Mouse (Mus musculus): ENCODE results near the gene Nub1.

The Nub1 gene

DNA sequence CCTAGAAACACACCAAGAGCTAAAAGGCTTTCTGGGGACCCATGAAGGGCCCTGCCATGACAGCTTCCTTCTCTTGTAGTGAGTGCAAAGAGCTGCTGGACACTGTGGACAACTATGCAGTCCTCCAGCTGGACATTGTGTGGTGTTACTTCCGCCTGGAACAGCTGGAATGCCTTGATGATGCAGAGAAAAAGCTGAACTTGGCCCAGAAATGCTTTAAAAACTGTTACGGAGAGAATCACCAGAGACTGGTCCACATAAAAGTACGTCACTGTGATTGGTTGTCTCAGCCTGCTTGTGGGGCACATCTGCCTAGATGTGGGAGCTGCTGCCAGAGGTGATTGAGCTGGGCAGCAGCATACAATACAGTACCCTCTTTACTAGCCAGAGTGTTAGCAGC is 15.9 kb downstream of the Nub1 start:
- DNase-seq (ENCODE audit: low read depth, low spot score): no peak

GRCm38 (mm10) chr5:24704615-24705014 is 19.3 kb downstream of the Nub1 start:
- DNase-seq (ENCODE audit: low read depth, low spot score): no peak

GRCm38 (mm10) chr5:24709962-24710361 is 24.6 kb downstream of the Nub1 start:
- DNase-seq (ENCODE audit: low read depth, low spot score): no peak

- DNase-seq (ENCODE audit: low read depth, low spot score): peak; percentile 52
These were observed 26.3 kb downstream of the Nub1 start for GRCm38 (mm10) chr5:24711615-24712014.

DNA sequence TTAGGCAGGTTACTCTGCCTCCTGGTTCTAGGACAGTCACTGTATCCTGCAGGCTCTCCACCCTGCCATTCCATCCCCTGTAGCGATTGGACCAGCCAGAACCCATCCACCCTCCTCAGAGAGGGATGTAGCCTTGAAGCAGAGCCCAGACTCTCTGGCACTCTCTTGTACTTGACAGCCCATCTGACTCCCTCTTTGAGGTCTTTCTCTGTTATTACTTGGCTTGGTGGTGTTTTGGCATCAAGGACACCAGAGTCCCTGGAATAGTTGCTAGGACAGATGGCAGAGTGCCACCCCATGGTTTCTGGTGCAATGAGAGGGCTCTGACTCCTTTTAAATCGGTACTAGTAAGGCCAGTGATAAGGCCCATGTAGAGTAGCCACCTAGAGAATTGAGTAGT is 27.9 kb downstream of the Nub1 start:
- DNase-seq (ENCODE audit: low read depth, low spot score): no peak

- DNase-seq (ENCODE audit: low read depth, low spot score): no peak
These were observed 28.7 kb downstream of the Nub1 start for GRCm38 (mm10) chr5:24713987-24714386.

- DNase-seq (ENCODE audit: low read depth, low spot score): no peak
These were observed 32.7 kb downstream of the Nub1 start for GRCm38 (mm10) chr5:24718076-24718475.

GRCm38 (mm10) chr5:24719852-24720251 is 34.5 kb downstream of the Nub1 start:
- no peak for DNase-seq (ENCODE audit: low read depth, low spot score)

- DNase-seq (ENCODE audit: low read depth, low spot score): no peak
These were observed 38.4 kb downstream of the Nub1 start for GRCm38 (mm10) chr5:24723527-24724269.

DNA sequence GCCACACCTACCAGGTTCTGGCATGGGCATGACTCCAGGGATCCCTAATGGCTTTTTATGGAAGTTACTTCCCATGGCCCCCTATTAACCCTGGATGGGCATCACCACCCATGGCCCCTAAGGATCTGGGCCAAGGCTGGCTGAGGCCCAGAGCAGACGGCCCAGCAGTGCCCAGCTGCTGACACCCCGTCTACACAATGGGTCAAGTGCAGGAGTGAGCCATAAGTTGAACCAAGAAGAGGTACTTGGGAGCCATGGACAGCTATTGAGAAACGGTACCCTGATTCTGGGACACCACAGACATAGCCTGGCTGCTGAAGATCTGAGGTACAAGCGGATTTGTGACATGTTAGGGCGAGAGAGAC is 38.9 kb downstream of the Nub1 start:
- DNase-seq (ENCODE audit: low read depth, low spot score): no peak

DNA sequence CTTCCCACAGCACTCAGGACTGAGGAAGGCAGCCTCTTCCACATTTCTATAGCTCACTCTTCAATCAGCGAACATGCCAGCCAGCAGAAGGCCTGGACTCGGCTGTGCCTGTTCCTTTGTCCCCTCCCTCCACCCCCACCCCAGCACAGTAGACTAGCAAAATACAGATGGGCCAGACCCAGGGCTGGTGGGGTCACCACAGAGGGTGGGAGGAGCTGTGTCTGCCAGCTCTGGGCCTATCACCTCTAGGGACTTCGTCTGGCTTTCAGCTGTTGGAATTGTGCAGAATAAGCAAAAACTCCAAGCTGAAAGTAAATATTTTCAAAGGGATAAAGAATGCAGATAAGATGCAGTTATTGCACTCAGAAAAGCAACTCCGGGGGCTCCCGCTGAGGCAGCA is 39.5 kb downstream of the Nub1 start:
- no peak for DNase-seq (ENCODE audit: low read depth, low spot score)

DNA sequence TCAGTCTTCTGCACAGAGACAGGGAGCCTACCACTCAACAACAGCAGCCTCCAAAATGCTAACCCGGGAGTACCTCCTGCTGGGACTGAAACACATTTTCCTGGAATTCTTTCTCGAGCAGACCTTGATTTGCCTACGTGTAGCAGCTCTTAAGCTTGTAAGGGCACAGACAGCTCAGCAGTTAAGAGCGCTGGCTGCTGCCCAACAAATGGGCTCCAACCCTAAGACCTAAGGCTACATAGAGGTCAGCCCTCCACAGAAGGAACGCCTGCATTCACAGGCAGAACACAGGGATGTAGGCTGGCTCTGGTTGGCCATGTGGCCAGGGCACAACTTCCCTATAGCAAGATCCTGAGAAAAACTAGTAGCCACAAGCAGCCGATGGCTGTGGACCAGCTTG is 40.6 kb downstream of the Nub1 start:
- DNase-seq (ENCODE audit: low read depth, low spot score): no peak

DNA sequence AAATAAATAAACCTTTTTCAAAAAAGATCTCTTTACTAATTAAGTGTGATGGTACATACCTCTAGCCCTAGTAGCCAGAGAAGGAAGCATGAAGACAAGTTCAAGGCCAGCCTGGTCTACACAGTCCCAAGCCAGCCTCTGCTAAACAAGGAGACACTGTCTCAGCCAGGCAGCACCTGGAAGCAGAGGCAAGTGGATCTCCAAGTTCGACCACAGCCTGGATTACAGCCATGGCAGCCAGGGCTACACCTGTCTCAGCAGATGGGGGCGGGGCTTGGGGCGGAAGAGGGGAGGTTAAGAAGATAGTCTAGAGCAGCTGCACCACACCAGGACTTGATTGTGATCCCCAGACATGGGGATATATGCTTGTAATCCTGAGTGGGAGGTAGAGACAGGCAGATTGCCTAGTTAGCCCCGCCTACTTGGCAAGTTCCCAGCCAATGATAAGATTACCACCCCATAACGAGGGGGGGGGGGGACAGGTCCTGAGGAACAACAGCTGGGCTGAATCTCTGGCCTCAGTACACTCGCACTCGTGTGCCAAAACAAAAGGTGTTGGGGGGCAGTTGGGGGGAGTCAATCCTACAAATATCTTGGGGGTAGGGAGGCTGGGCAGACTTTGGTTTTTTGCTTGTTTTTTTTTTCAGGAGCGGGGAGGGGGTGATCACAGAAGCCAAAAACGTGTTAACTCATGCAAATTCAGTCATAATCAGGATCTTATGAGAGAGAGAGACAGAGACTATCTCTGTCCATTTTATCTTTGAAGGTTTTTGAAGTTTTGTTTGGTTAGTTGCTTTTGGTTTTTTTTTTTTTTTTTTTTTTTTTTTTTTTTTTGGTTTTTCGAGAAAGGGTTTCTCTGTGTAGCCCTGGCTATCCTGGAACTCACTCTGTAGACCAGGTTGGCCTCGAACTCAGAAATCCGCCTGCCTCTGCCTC is 41.8 kb downstream of the Nub1 start:
- DNase-seq (ENCODE audit: low read depth, low spot score): peak; percentile 63

- peak; percentile 40 for DNase-seq (ENCODE audit: low read depth, low spot score)
These were observed 44.6 kb downstream of the Nub1 start for GRCm38 (mm10) chr5:24729797-24730487.

DNA sequence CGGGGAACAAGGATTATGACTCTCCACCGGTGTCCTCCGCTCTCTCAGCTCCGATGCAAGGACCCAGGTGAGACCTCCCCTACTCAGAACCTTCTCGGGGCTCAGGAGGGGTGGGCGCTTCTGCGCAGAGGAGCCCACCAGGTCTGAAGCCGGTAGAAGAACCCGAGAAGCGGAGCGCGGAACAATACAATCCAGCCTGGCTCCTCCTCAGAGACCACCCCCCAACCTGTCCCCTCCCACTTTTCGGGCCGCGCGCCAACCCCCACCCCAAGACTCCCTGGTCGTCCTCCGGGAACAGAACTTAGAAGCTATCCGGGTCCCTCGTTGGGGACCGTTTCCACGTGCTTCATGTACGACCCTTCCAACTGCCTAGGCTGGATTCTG is 45.1 kb downstream of the Nub1 start, which contains the start of gene Wdr86:
Gene Wdr86 (minus strand): TSS at position 240 of the 384 bp plus-strand sequence.
- peak; percentile 68 for DNase-seq (ENCODE audit: low read depth, low spot score)

GRCm38 (mm10) chr5:24730986-24731385 is 45.7 kb downstream of the Nub1 start:
- no peak for DNase-seq (ENCODE audit: low read depth, low spot score)

DNA sequence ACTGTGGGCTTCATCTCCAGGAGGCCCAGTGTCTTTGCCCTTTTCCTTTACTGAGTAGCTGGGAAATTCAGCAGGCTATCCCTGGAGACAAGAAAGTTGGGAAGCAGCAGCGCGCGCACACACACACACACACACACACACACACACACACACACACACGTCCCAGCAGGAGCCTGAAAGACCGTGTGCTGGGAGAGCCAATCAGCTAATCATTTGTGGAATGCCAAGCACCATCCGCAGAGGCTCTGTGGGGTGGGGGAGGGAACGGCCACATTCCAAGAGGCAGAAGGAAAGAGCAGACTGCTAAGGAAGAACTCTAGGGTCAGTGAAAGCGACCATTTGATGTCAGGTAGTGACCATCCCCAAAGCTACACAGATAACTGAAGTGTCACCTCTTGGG is 47.8 kb downstream of the Nub1 start:
- DNase-seq (ENCODE audit: low read depth, low spot score): peak; percentile 92

- peak; percentile 68 for DNase-seq (ENCODE audit: low read depth, low spot score)
These were observed 48.6 kb downstream of the Nub1 start for GRCm38 (mm10) chr5:24733771-24734426.

DNA sequence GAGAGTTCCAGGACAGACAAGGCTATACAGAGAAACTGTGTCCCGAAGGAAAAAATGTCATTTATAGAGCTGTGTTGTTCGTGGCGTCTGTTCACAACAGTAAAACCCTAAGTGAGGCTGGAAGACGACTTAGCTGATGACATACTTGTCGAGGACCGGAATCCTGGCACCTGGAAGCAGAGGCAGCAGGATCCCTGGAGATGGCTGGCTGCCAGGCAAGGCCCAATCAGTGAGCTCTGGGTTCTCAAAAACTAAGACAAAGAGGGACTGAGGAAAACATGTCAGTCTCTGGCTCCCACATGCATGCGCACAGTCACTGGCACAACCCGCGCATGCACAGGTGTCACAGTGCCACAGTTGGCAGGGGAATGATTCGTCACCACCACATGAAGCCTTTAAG is 52.3 kb downstream of the Nub1 start:
- no peak for DNase-seq (ENCODE audit: low read depth, low spot score)

DNA sequence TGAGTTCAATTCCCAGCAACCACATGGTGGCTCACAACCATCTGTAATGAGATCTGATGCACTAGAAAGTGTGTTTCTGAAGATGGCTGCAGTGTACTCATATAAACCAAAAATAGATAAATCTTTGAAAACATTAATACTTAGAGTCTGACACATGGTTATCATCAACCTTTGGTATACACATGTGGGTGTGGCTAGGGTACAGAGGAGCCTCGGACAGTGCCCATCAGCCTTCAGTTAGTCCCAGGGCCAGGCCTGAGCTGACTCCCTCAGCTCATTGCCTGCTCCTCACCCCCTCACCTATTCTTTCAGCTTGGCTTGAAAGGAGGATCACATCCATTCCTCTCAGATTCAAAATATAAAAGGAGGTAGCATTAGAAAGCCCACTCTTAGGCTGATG is 53.2 kb downstream of the Nub1 start:
- DNase-seq (ENCODE audit: low read depth, low spot score): no peak

GRCm38 (mm10) chr5:24739141-24739753 is 53.9 kb downstream of the Nub1 start:
- DNase-seq (ENCODE audit: low read depth, low spot score): no peak
